ENCODE assay signal across 8 mouse cellular contexts in the genomic region with DNA sequence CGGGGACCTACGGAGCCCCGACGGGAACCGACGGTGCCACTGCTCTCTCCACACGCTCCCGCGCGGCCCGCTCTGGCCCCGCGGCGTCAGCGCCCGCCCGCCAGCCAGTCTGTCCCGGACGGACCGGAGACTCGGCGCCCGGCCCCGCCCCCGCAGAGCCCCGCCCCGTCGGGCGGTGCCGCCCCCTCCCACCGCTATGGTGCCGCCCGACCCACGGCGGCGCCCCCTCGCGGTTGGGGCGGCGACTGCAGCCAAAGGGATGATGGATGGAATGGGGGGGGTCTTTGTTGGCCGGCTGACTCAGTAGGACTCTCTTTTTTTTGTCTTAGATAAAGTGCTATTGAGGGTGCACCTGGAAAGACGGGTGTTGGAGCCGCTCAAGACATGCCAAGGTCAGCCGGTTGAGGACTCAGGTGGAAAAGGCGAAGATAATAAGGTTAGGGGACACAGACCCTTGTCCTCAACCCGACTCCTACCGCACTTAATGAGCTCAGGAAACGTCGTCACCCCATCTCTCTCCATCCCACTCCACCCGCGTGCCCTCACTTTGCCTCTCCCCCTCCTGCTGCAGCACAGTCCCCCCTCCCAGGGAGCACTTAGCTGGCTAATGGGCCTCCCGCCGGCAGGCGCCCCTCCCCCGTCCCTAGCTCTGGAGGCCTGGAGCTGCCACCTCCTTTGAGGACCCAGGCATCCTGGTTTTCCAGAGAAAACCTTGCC. TPM values are rescaled to one million over a fixed set of nuclear protein-coding genes. Genes with fewer than 3 reads are reported as not detected.
DNase-seq lines count a peak whose midpoint lies in the region; ATAC-seq and TF ChIP-seq lines count a peak whose summit lies in the region.

No protein-coding gene starts in this region.

- peaks cover 3% of the 10 kb centered on the region for H3K4me1 ChIP-seq in brown adipose tissue, adult 24 weeks (ENCODE audit: control insufficient read depth, insufficient read depth, insufficient read length, low read length)
- peaks cover 54% of the 10 kb centered on the region for H3K4me1 ChIP-seq in intestine, embryonic 15.5 days (replicated peaks)
- H3K4me1 ChIP-seq in liver, postnatal 0 days (ENCODE audit: insufficient read depth): peaks cover 31% of the 10 kb centered on the region
- peaks cover 38% of the 10 kb centered on the region for H3K4me1 ChIP-seq in neural tube, embryonic 12.5 days

- 1% methylated on average over 54 of the region's 55 CpGs for WGBS in intestine, embryonic 15.5 days
- 1% methylated on average over 44 of the region's 55 CpGs for WGBS in liver, postnatal 0 days (ENCODE audit: insufficient replicate concordance)
- WGBS in neural tube, embryonic 12.5 days: under 1% methylated on average over 50 of the region's 55 CpGs

- peak overlapping the region; percentile 87 for H3K9ac ChIP-seq in intestine, embryonic 15.5 days
- peak overlapping the region; percentile 69 for H3K9ac ChIP-seq in liver, postnatal 0 days (replicated peaks)
- peak overlapping the region; percentile 57 for H3K9ac ChIP-seq in neural tube, embryonic 12.5 days

- peak; percentile 79 for TF ChIP-seq CTCF in liver, postnatal 0 days (IDR thresholded peaks at IDR 0.05; ENCODE audit: low read depth)

- ATAC-seq in intestine, embryonic 15.5 days: peak; percentile 72
- ATAC-seq in liver, postnatal 0 days: peak; percentile 75
- no peak for ATAC-seq in neural tube, embryonic 12.5 days (ENCODE audit: low FRiP score, low read depth)

- H3K9me3 ChIP-seq in intestine, embryonic 15.5 days: no peaks in the 10 kb centered on the region
- no peaks in the 10 kb centered on the region for H3K9me3 ChIP-seq in liver, postnatal 0 days (ENCODE audit: low read length)
- H3K9me3 ChIP-seq in neural tube, embryonic 12.5 days: no peaks in the 10 kb centered on the region

- peak overlapping the region; percentile 62; the same call in 1 of the 2 replicates for H3K27ac ChIP-seq in brown adipose tissue, adult 24 weeks (replicated peaks; ENCODE audit: low read depth, low read length)
- peak overlapping the region; percentile 92 for H3K27ac ChIP-seq in intestine, embryonic 15.5 days
- no peak overlapping the region for H3K27ac ChIP-seq in liver, postnatal 0 days (ENCODE audit: low read depth)
- H3K27ac ChIP-seq in neural tube, embryonic 12.5 days: no peak overlapping the region

- peak overlapping the region; percentile 95 for H3K4me3 ChIP-seq in brown adipose tissue, adult 24 weeks (ENCODE audit: insufficient read depth, low read depth, low read length)
- H3K4me3 ChIP-seq in intestine, embryonic 15.5 days (replicated peaks): peak overlapping the region; percentile 74
- peak overlapping the region; percentile 62 for H3K4me3 ChIP-seq in liver, postnatal 0 days (ENCODE audit: low read depth, low read length)
- H3K4me3 ChIP-seq in neural tube, embryonic 12.5 days: peak overlapping the region; percentile 48

- peak; percentile 53 to 72 for DNase-seq in layer of hippocampus, postnatal 10 days (ENCODE audit: low spot score in 2 of 2)
- no peak for DNase-seq in layer of hippocampus, adult 18-20 months (ENCODE audit: low spot score in 2 of 2)
- peak; percentile 82 for DNase-seq in gastrocnemius, postnatal 25 days
- peak; percentile 89 for DNase-seq in liver, postnatal 0 days
- peak; percentile 82 for DNase-seq in urinary bladder, postnatal 14 days (ENCODE audit: low spot score)

- peak overlapping the region; percentile 72 for H3K4me2 ChIP-seq in intestine, embryonic 15.5 days (replicated peaks)
- H3K4me2 ChIP-seq in liver, postnatal 0 days (ENCODE audit: low read depth, low read length): peak overlapping the region; percentile 80
- H3K4me2 ChIP-seq in neural tube, embryonic 12.5 days (replicated peaks): peak overlapping the region; percentile 62

- no peaks in the 10 kb centered on the region for H3K27me3 ChIP-seq in intestine, embryonic 15.5 days (replicated peaks)
- no peaks in the 10 kb centered on the region for H3K27me3 ChIP-seq in liver, postnatal 0 days (ENCODE audit: insufficient read depth, low read length)
- H3K27me3 ChIP-seq in neural tube, embryonic 12.5 days (replicated peaks): peaks cover 15% of the 10 kb centered on the region

- no peak for TF ChIP-seq EP300 in liver, postnatal 0 days (IDR thresholded peaks at IDR 0.05; ENCODE audit: low read depth)

- H3K36me3 ChIP-seq in intestine, embryonic 15.5 days: peaks cover 15% of the 10 kb centered on the region
- peaks cover 9% of the 10 kb centered on the region for H3K36me3 ChIP-seq in liver, postnatal 0 days (replicated peaks; ENCODE audit: insufficient read depth, low read length)
- H3K36me3 ChIP-seq in neural tube, embryonic 12.5 days: peaks cover 2% of the 10 kb centered on the region

RNA-seq across cellular contexts. Expression of a gene that starts 4.9 kb away (rescaled TPM):
- 100 to 1,000 TPM; 126 to 139 TPM for total RNA-seq in layer of hippocampus, postnatal 10 days (2021)
- 10 to 100 TPM; 60.8 to 61.9 TPM for total RNA-seq in layer of hippocampus, adult 18-20 months (2021)
- 210 and 250 TPM in 2 replicates for polyA plus RNA-seq in brown adipose tissue, adult 24 weeks (2012; ENCODE audit: insufficient read depth, insufficient read length, missing spikeins)
- total RNA-seq in gastrocnemius, postnatal 25 days (2021): 100 to 1,000 TPM; 113 to 131 TPM
- polyA plus RNA-seq in intestine, embryonic 15.5 days (2015; fragmentation: Nextera tagmentation; extraction: Ambion mirVana): 177 and 188 TPM in 2 replicates
- 48.3 and 57.2 TPM in 2 replicates for polyA plus RNA-seq in liver, postnatal 0 days (2015; fragmentation: Nextera tagmentation; extraction: Ambion mirVana)
- 324 and 325 TPM in 2 replicates for polyA plus RNA-seq in neural tube, embryonic 12.5 days (2016; fragmentation: Nextera tagmentation; extraction: Ambion mirVana)

RNA-seq across cellular contexts. Expression of a gene that starts 6.4 kb away (rescaled TPM):
- total RNA-seq in layer of hippocampus, postnatal 10 days (2021): 10 to 100 TPM; 16.4 to 18.4 TPM
- 10 to 100 TPM; 13.3 to 14.4 TPM for total RNA-seq in layer of hippocampus, adult 18-20 months (2021)
- 23.8 and 26.8 TPM in 2 replicates for polyA plus RNA-seq in brown adipose tissue, adult 24 weeks (2012; ENCODE audit: insufficient read depth, insufficient read length, missing spikeins)
- 10 to 100 TPM in 1 of 2 experiments, 1 to 10 TPM in 1; 9.8 to 10.4 TPM for total RNA-seq in gastrocnemius, postnatal 25 days (2021)
- polyA plus RNA-seq in intestine, embryonic 15.5 days (2015; fragmentation: Nextera tagmentation; extraction: Ambion mirVana): 187 and 198 TPM in 2 replicates
- polyA plus RNA-seq in liver, postnatal 0 days (2015; fragmentation: Nextera tagmentation; extraction: Ambion mirVana): 3.5 and 3.6 TPM in 2 replicates
- polyA plus RNA-seq in neural tube, embryonic 12.5 days (2016; fragmentation: Nextera tagmentation; extraction: Ambion mirVana): 25.7 and 33.4 TPM in 2 replicates

RNA-seq across cellular contexts. Expression of a gene that starts 10.5 kb away (rescaled TPM):
- 10 to 100 TPM; 77.0 to 98.0 TPM for total RNA-seq in layer of hippocampus, postnatal 10 days (2021)
- total RNA-seq in layer of hippocampus, adult 18-20 months (2021): 10 to 100 TPM; 94.2 to 94.6 TPM
- 126 and 133 TPM in 2 replicates for polyA plus RNA-seq in brown adipose tissue, adult 24 weeks (2012; ENCODE audit: insufficient read depth, insufficient read length, missing spikeins)
- total RNA-seq in gastrocnemius, postnatal 25 days (2021): 10 to 100 TPM in 1 of 2 experiments, 1 to 10 TPM in 1; 7.9 to 12.4 TPM
- polyA plus RNA-seq in intestine, embryonic 15.5 days (2015; fragmentation: Nextera tagmentation; extraction: Ambion mirVana): 154 and 170 TPM in 2 replicates
- 78.5 and 79.0 TPM in 2 replicates for polyA plus RNA-seq in liver, postnatal 0 days (2015; fragmentation: Nextera tagmentation; extraction: Ambion mirVana)
- 90.2 and 93.0 TPM in 2 replicates for polyA plus RNA-seq in neural tube, embryonic 12.5 days (2016; fragmentation: Nextera tagmentation; extraction: Ambion mirVana)

RNA-seq across cellular contexts. Expression of a gene that starts 17.6 kb away (rescaled TPM):
- total RNA-seq in layer of hippocampus, postnatal 10 days (2021): 10 to 100 TPM; 79.5 to 82.1 TPM
- total RNA-seq in layer of hippocampus, adult 18-20 months (2021): 10 to 100 TPM; 95.2 to 95.4 TPM
- polyA plus RNA-seq in brown adipose tissue, adult 24 weeks (2012; ENCODE audit: insufficient read depth, insufficient read length, missing spikeins): 255 and 283 TPM in 2 replicates
- 100 to 1,000 TPM; 143 to 156 TPM for total RNA-seq in gastrocnemius, postnatal 25 days (2021)
- 44.0 and 46.7 TPM in 2 replicates for polyA plus RNA-seq in intestine, embryonic 15.5 days (2015; fragmentation: Nextera tagmentation; extraction: Ambion mirVana)
- polyA plus RNA-seq in liver, postnatal 0 days (2015; fragmentation: Nextera tagmentation; extraction: Ambion mirVana): 11.9 and 13.7 TPM in 2 replicates
- 33.7 and 37.8 TPM in 2 replicates for polyA plus RNA-seq in neural tube, embryonic 12.5 days (2016; fragmentation: Nextera tagmentation; extraction: Ambion mirVana)

RNA-seq across cellular contexts. Expression of a gene that starts 22.5 kb away (rescaled TPM):
- total RNA-seq in layer of hippocampus, postnatal 10 days (2021): 10 to 100 TPM; 18.1 to 21.5 TPM
- 10 to 100 TPM; 24.7 to 27.9 TPM for total RNA-seq in layer of hippocampus, adult 18-20 months (2021)
- 70.0 and 78.9 TPM in 2 replicates for polyA plus RNA-seq in brown adipose tissue, adult 24 weeks (2012; ENCODE audit: insufficient read depth, insufficient read length, missing spikeins)
- 10 to 100 TPM; 31.3 to 32.9 TPM for total RNA-seq in gastrocnemius, postnatal 25 days (2021)
- 22.7 and 27.5 TPM in 2 replicates for polyA plus RNA-seq in intestine, embryonic 15.5 days (2015; fragmentation: Nextera tagmentation; extraction: Ambion mirVana)
- polyA plus RNA-seq in liver, postnatal 0 days (2015; fragmentation: Nextera tagmentation; extraction: Ambion mirVana): 10.9 and 11.2 TPM in 2 replicates
- 22.0 and 22.9 TPM in 2 replicates for polyA plus RNA-seq in neural tube, embryonic 12.5 days (2016; fragmentation: Nextera tagmentation; extraction: Ambion mirVana)

Comparison
In these comparisons a context has a peak if more than half of its experiments do, and no peak if none do; other contexts are left out.
1. DNase-seq: peak in layer of hippocampus, postnatal 10 days (2 of 2), gastrocnemius, postnatal 25 days (single experiment), liver, postnatal 0 days (single experiment) and urinary bladder, postnatal 14 days (single experiment); none in layer of hippocampus, adult 18-20 months (0 of 2).
2. H3K27ac ChIP-seq: peak in brown adipose tissue, adult 24 weeks (single experiment) and intestine, embryonic 15.5 days (single experiment); none in liver, postnatal 0 days (single experiment) and neural tube, embryonic 12.5 days (single experiment).
3. Peak in every context shown above with its lines, with median percentiles within 50 percentile points of each other: H3K4me3 ChIP-seq, H3K4me2 ChIP-seq and H3K9ac ChIP-seq.